Mouse (Mus musculus) megakaryocyte, embryonic 14.5 days (primary cell): Measurements from ENCODE around the gene Emc4. TPM values are rescaled to one million over a fixed set of nuclear protein-coding genes. Genes with fewer than 3 reads are reported as not detected.

Experiments
- H3K27me3 ChIP-seq: replicated peaks from 2 replicates; pipeline ENCODE3; 2012; ENCODE audit warnings: inconsistent platforms
- H3K36me3 ChIP-seq: replicated peaks from 2 replicates; pipeline ENCODE3; 2012; ENCODE audit warnings: low read length, inconsistent platforms, mixed read lengths
- H3K4me1 ChIP-seq: 2 replicates; pipeline ENCODE4 v1.6.1; 2012; ENCODE audit warnings: inconsistent platforms
- H3K4me3 ChIP-seq: replicated peaks from 2 replicates; pipeline ENCODE3; 2012; ENCODE audit warnings: moderate library complexity, mild to moderate bottlenecking, inconsistent platforms
- H3K9me3 ChIP-seq: 2 replicates; pipeline ENCODE4 v1.6.1; 2012; ENCODE audit warnings: inconsistent platforms
- FLI1 ChIP-seq: IDR thresholded peaks from 2 replicates; pipeline ENCODE4 v1.6.1; 2012; ENCODE audit warnings: low read length, inconsistent platforms, mixed read lengths
- GATA1 ChIP-seq: IDR thresholded peaks from 3 replicates; pipeline ENCODE4 v1.6.1; 2012; ENCODE audit warnings: mixed read lengths, low read length, inconsistent platforms, borderline replicate concordance
- polyA plus RNA-seq: library from polyadenylated mRNA; stranded (reverse); fragments of >175 nt; gene quantifications from 2 replicates; pipeline ENCODE4 v1.2.3, GENCODE M21; 2012; ENCODE audit warnings: low replicate concordance; ENCODE audit not compliant: insufficient read depth

The Emc4 gene
- polyA plus RNA-seq, 1 experiment = 66.1 TPM

DNA sequence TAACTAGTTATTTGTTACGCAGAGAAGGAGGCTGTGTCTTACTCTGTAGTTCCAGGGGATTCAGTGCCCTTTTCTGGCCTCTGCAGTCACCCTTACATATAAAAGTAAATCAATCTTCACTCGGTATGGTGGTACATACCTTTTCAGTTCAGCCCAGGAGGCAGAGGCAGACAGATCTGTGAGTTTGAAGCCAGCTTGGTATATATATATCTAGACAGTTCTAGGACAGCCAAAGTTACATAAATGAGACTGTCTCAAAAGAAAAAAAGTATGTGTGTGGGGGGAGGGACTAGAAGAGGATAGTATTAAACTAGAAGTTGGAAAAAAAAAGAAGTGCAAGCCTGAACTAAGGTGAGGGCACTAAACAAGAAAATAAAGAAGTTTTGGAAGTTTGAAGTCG is 19.6 kb downstream of the Emc4 start:
- H3K36me3 ChIP-seq = peaks cover 90% of the 10 kb centered on the region

DNA sequence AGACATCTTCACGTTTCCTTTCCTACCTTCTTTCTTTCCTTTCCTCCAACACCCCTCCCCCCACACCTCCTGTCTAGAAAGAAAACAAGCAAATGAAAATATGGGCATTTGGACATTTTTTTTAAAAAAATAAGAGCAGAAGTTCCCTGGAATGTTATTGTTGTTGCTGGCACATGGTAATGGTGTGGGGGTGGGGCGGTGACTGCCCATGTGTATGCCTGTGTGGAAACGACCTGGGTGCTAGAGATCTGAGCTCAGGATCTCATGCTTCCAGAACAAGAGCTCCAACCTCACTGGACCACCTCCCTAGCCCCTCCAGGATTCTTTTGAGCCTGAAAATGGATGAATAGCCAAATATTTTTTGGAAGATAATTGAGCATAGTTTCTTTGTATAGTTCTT is 26.7 kb downstream of the Emc4 start:
- H3K4me3 ChIP-seq = no peak overlapping the region
- peaks cover 87% of the 10 kb centered on the region for H3K36me3 ChIP-seq
- H3K27me3 ChIP-seq = no peaks in the 10 kb centered on the region
- H3K4me1 ChIP-seq = no peaks in the 10 kb centered on the region
- TF ChIP-seq FLI1 (no peak), GATA1 (no peak)
- no peaks in the 10 kb centered on the region for H3K9me3 ChIP-seq

More for the DNA sequence above, 19.6 kb downstream of the Emc4 start:
- Histone ChIP-seq H3K4me1 (no peaks in the 10 kb centered on the region), H3K9me3 (no peaks in the 10 kb centered on the region), H3K4me3 (no peak overlapping the region), H3K27me3 (no peaks in the 10 kb centered on the region)
- no peak for TF ChIP-seq FLI1
- TF ChIP-seq GATA1 = no peak

DNA sequence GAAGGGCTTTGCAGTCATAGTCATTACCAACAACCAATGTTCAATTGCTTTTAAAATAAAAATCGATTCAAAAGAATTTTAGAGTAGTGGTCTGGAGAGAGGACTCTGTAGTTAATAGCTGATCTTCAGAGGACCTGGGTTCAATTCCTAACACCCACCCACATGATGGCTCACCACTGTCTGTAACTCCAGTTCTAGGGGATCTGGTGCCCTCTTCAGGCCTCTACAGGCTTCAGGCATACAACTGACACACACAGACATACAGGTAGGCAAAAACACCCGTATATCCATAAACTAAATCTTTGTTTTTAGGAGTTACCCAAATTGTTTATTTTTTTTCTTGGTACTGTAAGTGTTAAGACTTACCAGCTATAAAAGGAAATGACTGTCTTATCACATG is 28.1 kb downstream of the Emc4 start:
- no peaks in the 10 kb centered on the region for H3K9me3 ChIP-seq
- H3K4me1 ChIP-seq = no peaks in the 10 kb centered on the region
- no peak overlapping the region for H3K4me3 ChIP-seq
- no peaks in the 10 kb centered on the region for H3K27me3 ChIP-seq
- H3K36me3 ChIP-seq = peaks cover 88% of the 10 kb centered on the region
- TF ChIP-seq GATA1 (no peak), FLI1 (no peak)

DNA sequence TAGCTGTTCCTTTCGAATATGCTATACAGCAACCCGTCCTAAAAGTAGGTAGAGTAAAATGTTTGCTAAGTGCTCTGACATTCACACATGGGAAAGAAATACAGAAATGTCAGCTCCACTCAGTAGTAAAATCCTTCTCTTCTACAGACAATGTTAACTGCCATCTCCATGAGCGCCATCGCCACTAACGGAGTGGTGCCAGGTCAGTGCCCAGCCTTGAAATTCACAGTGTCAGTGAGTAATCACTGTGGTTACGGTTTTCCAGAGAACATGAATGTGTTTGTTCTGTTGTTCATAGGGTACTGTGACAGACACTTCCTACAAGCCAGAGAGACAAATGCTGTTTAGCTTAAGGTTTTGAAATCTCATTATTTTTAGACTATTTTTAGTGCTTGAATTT is 30.6 kb downstream of the Emc4 start:
- H3K4me1 ChIP-seq = peaks cover 1% of the 10 kb centered on the region; the same call in 1 of the 2 replicates
- H3K4me3 ChIP-seq = no peak overlapping the region
- TF ChIP-seq FLI1 (no peak), GATA1 (no peak)
- no peaks in the 10 kb centered on the region for H3K9me3 ChIP-seq
- peaks cover 92% of the 10 kb centered on the region for H3K36me3 ChIP-seq
- no peaks in the 10 kb centered on the region for H3K27me3 ChIP-seq

DNA sequence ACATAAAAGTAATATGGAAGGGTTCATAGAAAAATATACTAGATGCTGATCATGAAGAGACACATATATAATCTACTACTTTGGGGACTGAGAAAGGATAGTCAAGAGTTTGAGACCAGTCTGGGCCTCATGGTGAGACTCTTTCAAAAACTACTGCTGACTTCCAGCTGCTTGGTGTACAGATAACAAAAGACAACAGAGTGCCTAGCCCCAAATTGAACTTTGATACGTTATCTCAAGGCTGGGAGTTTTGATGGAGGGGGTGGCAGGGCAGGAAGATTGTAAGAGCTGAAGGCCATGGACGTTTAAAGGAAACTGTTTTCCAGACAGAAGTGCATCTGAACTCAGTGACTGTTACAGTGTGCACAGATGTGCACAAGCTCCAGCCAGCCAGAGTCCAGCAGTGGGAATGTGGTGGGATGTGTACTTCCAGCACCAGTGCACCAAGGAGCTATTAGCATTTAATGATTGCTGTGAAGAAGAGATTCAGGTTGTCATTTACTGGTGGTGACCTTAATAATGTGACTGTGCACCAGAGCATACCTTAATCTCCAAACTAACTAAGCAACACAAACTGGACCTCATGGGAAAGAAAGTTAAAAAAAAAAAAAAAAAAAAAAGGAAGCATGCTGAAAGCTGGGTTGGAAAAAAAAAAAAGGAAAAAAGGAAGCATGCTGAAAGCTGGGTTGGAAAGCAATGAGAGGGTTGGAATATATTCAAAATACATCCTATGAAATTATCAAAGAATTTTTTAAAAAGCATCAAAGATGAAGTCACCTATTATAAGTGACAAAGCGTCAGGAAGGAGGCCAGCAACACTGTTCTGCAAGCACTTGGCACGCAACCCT is 35.6 kb downstream of the Emc4 start:
- Histone ChIP-seq H3K4me1 (peaks cover 11% of the 10 kb centered on the region), H3K36me3 (peaks cover 53% of the 10 kb centered on the region), H3K9me3 (no peaks in the 10 kb centered on the region), H3K27me3 (no peaks in the 10 kb centered on the region), H3K4me3 (no peak overlapping the region)
- TF ChIP-seq GATA1 = no peak
- TF ChIP-seq FLI1 = no peak

DNA sequence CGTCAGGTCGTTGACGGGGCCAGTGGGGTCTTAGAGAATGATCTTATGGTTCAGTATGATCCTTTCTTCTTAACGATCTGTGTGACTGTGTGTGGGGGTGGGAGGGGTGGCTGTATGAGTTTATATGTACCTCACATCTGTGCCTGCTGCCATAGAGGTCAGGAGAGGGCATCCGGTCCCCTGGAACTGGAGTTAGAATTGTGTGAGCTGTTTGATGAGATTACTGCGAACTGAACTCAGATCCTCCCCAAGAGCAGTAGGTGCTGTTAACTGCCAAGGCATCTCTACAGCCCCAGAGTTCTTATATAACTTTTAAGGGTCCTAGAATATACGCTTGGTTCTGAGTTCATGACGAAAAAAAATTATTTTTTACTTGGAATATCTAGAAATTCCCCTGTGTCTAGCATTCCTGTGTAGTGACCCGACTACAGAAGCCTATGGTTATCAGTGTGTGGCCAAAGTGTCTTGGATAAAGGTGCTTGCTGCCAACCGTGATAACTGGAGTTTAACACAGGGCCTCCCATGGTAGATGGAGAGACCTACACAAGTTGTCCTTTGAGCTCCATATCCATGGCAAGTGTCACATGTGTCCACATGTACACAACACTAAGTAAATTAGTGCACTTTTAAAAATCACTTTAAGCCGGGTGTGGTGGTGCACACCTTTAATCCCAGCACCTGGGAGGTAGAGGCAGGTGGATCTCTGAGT is 39.6 kb downstream of the Emc4 start:
- Histone ChIP-seq H3K27me3 (no peaks in the 10 kb centered on the region), H3K4me1 (peaks cover 16% of the 10 kb centered on the region)

DNA sequence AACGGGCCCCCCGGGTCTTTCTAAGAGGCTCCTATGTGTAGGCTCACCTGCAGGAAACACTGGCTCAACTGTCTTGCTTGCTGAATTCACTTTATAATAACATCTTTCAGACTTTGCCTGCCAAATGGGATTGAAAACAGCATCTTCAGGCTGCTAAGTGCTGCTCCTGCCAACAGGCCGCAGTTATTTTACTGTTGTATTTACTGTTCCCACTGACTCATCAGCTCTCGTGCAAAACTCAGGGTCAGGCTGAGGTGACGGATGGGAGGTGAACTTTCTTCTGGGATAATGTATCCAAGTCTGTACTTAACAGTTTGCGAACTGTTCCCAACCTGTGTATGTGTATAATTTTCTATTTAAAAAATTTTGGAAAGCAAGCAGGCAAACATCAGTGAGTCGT is 48.9 kb downstream of the Emc4 start:
- Histone ChIP-seq H3K36me3 (peaks cover 15% of the 10 kb centered on the region), H3K27me3 (no peaks in the 10 kb centered on the region), H3K9me3 (no peaks in the 10 kb centered on the region), H3K4me3 (no peak overlapping the region), H3K4me1 (no peaks in the 10 kb centered on the region; the same call in 1 of the 2 replicates)
- TF ChIP-seq GATA1 (no peak), FLI1 (no peak)

More for the DNA sequence above, 39.6 kb downstream of the Emc4 start:
- H3K9me3 ChIP-seq = no peaks in the 10 kb centered on the region
- no peak overlapping the region for H3K4me3 ChIP-seq
- TF ChIP-seq GATA1 = no peak
- no peak for TF ChIP-seq FLI1
- H3K36me3 ChIP-seq = peaks cover 20% of the 10 kb centered on the region

DNA sequence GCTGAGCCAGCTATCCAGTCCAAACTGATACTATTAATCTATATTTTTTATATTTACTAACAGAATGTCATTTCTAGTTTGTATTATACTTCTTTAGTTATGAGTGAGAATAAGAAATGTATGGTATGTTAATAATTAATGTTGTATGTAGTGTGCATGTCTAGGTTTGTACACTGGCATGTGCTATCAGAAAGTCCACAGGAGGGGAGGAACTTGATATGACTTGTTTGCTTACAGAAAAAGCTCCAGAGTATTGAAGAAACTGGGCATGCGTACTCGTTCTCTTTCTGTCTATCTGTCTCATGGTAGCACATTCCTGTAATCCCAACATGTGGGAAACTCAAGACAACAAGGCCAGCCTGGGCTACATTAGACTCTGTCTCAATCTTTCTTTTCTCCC is 49.6 kb downstream of the Emc4 start:
- H3K4me1 ChIP-seq = no peaks in the 10 kb centered on the region; the same call in 1 of the 2 replicates
- H3K36me3 ChIP-seq = peaks cover 15% of the 10 kb centered on the region
- H3K27me3 ChIP-seq = no peaks in the 10 kb centered on the region
- TF ChIP-seq GATA1 = no peak
- TF ChIP-seq FLI1 = no peak
- no peaks in the 10 kb centered on the region for H3K9me3 ChIP-seq
- H3K4me3 ChIP-seq = no peak overlapping the region

DNA sequence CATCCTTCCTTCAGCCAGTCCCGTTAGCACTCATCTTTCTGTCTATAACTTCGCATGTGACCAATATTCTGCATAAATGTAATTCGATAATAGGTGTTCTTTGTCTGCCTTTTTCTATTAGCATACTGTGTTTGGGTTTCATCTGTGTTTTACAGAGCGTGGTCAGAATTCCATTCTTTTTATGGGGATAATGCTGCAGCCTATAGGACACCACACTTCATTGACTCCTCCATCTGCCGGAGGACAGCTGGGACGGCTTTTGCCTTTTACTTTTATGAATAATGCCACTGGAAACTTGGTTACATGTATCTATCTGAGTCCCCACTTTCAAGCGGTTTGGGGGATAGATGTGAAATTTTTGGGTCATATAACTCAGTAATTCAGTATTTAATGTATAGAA is 52.2 kb downstream of the Emc4 start:
- no peaks in the 10 kb centered on the region for H3K27me3 ChIP-seq
- peaks cover 7% of the 10 kb centered on the region; the same call in 1 of the 2 replicates for H3K4me1 ChIP-seq
- H3K4me3 ChIP-seq = no peak overlapping the region
- TF ChIP-seq FLI1 (no peak), GATA1 (no peak)
- peaks cover 24% of the 10 kb centered on the region for H3K36me3 ChIP-seq
- no peaks in the 10 kb centered on the region for H3K9me3 ChIP-seq

Other genes starting within 250 kb of the Emc4 start
- not detected in 2 replicates for gene Olfr1316, start 233.1 kb downstream of the Emc4 start, polyA plus RNA-seq
- not detected in 2 replicates for gene Olfr1317, start 227.7 kb downstream of the Emc4 start, polyA plus RNA-seq
- gene Olfr1318, start 213.8 kb downstream of the Emc4 start, polyA plus RNA-seq = not detected in 2 replicates
- gene Lpcat4, start 128.6 kb downstream of the Emc4 start, polyA plus RNA-seq = 23.4 and 31.6 TPM in 2 replicates
- gene Nutm1, start 108.7 kb downstream of the Emc4 start, polyA plus RNA-seq = 0.88 TPM in 1 of 2 replicates, not detected in the other
- 4.9 and 25.7 TPM in 2 replicates for gene Nop10, start 106.1 kb downstream of the Emc4 start, polyA plus RNA-seq
- 0.71 and 2.6 TPM in 2 replicates for gene Slc12a6, start 102.2 kb downstream of the Emc4 start, polyA plus RNA-seq
- not detected in 2 replicates for gene Gm21985, start 101.7 kb downstream of the Emc4 start, polyA plus RNA-seq
- gene Katnbl1, start 11.2 kb upstream of the Emc4 start, polyA plus RNA-seq = 1.9 TPM in 1 of 2 replicates, not detected in the other
- gene Emc7, start 87.0 kb upstream of the Emc4 start, polyA plus RNA-seq = 0.47 and 3.8 TPM in 2 replicates
- gene Chrm5, start 112.7 kb upstream of the Emc4 start, polyA plus RNA-seq = not detected in 2 replicates
- 1.1 and 3.7 TPM in 2 replicates for gene Aven, start 124.9 kb upstream of the Emc4 start, polyA plus RNA-seq